Mouse (Mus musculus): ENCODE data around the gene Ccdc91. TPM values are rescaled to one million over a fixed set of nuclear protein-coding genes. Genes with fewer than 3 reads are reported as not detected.

The Ccdc91 gene
- total and polyA plus RNA-seq, 2 experiments from 2014 or later = 36.5 to 40.3 TPM

DNA sequence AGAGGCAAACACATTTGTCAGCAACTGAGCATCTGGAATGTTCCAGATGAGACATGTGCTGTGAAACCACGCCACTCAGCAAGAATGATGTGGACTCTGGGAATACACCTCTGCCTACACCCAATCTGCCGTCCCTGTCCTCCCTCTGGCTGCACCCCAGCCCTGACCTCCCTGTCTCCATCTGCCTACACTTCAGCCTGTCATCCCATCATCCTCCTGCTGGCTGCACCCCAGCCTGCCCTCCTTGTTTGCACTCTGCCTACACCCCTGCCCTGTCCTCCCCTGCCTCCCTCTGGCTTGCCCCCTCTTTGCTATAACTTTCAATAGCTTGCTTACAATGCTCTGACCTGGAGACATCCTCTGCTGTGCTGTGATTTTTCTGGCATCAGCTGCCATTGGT, 196.9 kb downstream of the Ccdc91 start:
- DNase-seq (ENCODE audit: low spot score) = no peak
- no peaks in the 10 kb centered on the region for H3K27me3 ChIP-seq (ENCODE audit: insufficient read depth, low read length)
- no peaks in the 10 kb centered on the region for H3K9me3 ChIP-seq (ENCODE audit: low read length)
- H3K27ac ChIP-seq (ENCODE audit: low read depth, low read length) = no peak overlapping the region
- ATAC-seq (ENCODE audit: low FRiP score) = no peak
- H3K9ac ChIP-seq (replicated peaks; ENCODE audit: low read length, poor library complexity, severe bottlenecking) = no peak overlapping the region
- H3K4me3 ChIP-seq (ENCODE audit: low read depth, low read length) = no peak overlapping the region
- no peak for TF ChIP-seq CTCF (IDR thresholded peaks at IDR 0.05)
- H3K36me3 ChIP-seq (ENCODE audit: insufficient read depth, low read length) = no peaks in the 10 kb centered on the region
- no peak overlapping the region for H3K4me2 ChIP-seq (ENCODE audit: low read depth, low read length, poor library complexity, severe bottlenecking)
- 77% methylated on average over 2 of the region's 2 CpGs for WGBS
- no peaks in the 10 kb centered on the region for H3K4me1 ChIP-seq (ENCODE audit: insufficient read depth, low read length)

GRCm38 (mm10) chr6:147675022-147675733, 199.6 kb downstream of the Ccdc91 start:
- TF ChIP-seq CTCF (IDR thresholded peaks at IDR 0.05) = no peak
- Histone ChIP-seq H3K27ac (ENCODE audit: low read depth, low read length) (no peak overlapping the region), H3K9me3 (ENCODE audit: low read length) (no peaks in the 10 kb centered on the region), H3K27me3 (ENCODE audit: insufficient read depth, low read length) (no peaks in the 10 kb centered on the region), H3K4me2 (ENCODE audit: low read depth, low read length, poor library complexity, severe bottlenecking) (no peak overlapping the region), H3K36me3 (ENCODE audit: insufficient read depth, low read length) (no peaks in the 10 kb centered on the region), H3K4me3 (ENCODE audit: low read depth, low read length) (no peak overlapping the region), H3K4me1 (ENCODE audit: insufficient read depth, low read length) (no peaks in the 10 kb centered on the region), H3K9ac (replicated peaks; ENCODE audit: low read length, poor library complexity, severe bottlenecking) (no peak overlapping the region)
- 94% methylated on average over 7 of the region's 7 CpGs for WGBS
- ATAC-seq (ENCODE audit: low FRiP score) (no peak), DNase-seq (ENCODE audit: low spot score) (no peak)

DNA sequence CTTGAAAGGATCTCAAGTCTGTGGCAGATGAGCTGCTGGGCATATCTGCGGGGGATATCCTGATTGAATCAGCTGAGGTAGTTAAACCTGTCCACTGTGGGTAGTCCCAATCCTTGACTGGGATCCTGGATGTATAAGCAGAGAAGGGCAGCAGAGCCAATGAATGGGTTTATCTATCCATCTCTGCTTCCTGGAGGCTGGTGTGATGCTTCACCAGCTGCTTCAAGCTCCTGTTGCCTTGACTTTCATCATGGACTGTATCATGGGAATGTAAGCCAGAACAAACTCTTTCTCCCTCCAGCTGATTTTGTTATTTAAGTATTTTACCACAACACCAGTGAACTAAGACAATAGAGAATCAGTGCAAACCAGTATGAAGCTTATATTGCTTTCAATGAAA, 200.6 kb downstream of the Ccdc91 start:
- no peak overlapping the region for H3K27ac ChIP-seq (ENCODE audit: low read depth, low read length)
- H3K4me1 ChIP-seq (ENCODE audit: insufficient read depth, low read length) = no peaks in the 10 kb centered on the region
- DNase-seq (ENCODE audit: low spot score) = no peak
- TF ChIP-seq CTCF (IDR thresholded peaks at IDR 0.05) = no peak
- ATAC-seq (ENCODE audit: low FRiP score) = no peak
- H3K9ac ChIP-seq (replicated peaks; ENCODE audit: low read length, poor library complexity, severe bottlenecking) = no peak overlapping the region
- no peak overlapping the region for H3K4me3 ChIP-seq (ENCODE audit: low read depth, low read length)
- no peaks in the 10 kb centered on the region for H3K36me3 ChIP-seq (ENCODE audit: insufficient read depth, low read length)
- no peak overlapping the region for H3K4me2 ChIP-seq (ENCODE audit: low read depth, low read length, poor library complexity, severe bottlenecking)
- 95% methylated on average over 1 of the region's 1 CpGs for WGBS
- H3K27me3 ChIP-seq (ENCODE audit: insufficient read depth, low read length) = no peaks in the 10 kb centered on the region
- H3K9me3 ChIP-seq (ENCODE audit: low read length) = no peaks in the 10 kb centered on the region

Other genes with a start within 250 kb of the Ccdc91 start
- gene Pthlh, start 211.6 kb upstream of the Ccdc91 start, total RNA-seq (2014; rRNA removed) = 0.85 and 2.5 TPM in 2 replicates
- gene Pthlh, start 211.6 kb upstream of the Ccdc91 start, polyA plus RNA-seq (2015; fragmentation: Nextera tagmentation; extraction: Ambion mirVana) = 2.3 TPM in 2 replicates

All from midbrain, postnatal 0 days (tissue).